Mouse (Mus musculus) heart, postnatal 0 days (tissue): ENCODE data around the gene Bgn.
A peak's percentile ranks its signal among the peaks of the same experiment; 100 is the strongest.

Experiments used
- CTCF ChIP-seq: IDR thresholded peaks from 2 replicates; pipeline ENCODE4 v1.5.1; 2016; ENCODE audit warnings: antibody characterized with exemption, control low read depth, low read depth
- EP300 ChIP-seq: IDR thresholded peaks from 2 replicates; pipeline ENCODE4 v1.6.1; 2016; ENCODE audit warnings: antibody characterized with exemption, low read depth

GRCm38 (mm10) chrX:73451949-73452348 lies 31.5 kb upstream of the Bgn start:
- TF ChIP-seq CTCF (peak; percentile 61), EP300 (no peak)
